Mouse (Mus musculus) kidney, embryonic 15.5 days (tissue): Measurements from ENCODE around the gene Dpp9. TPM values are rescaled to one million over a fixed set of nuclear protein-coding genes. Genes with fewer than 3 reads are reported as not detected.
A peak's percentile ranks its signal among the peaks of the same experiment; 100 is the strongest.

ENCODE experiments used
- ATAC-seq: fragments of 200-750 bp; cut with Nextera tagmentation; replicated peaks from 2 replicates; pipeline ENCODE4 v1.8.0; 2017; ENCODE audit warnings: moderate TSS enrichment; ENCODE audit not compliant: low FRiP score
- H3K27ac ChIP-seq: fragments of 300-500 bp; sonication (generic); 2 replicates; pipeline ENCODE4 v1.5.1; 2015; ENCODE audit warnings: mild to moderate bottlenecking, inconsistent platforms
- H3K27me3 ChIP-seq: fragments of 300-500 bp; sonication (generic); 2 replicates; pipeline ENCODE4 v1.6.1; 2015; ENCODE audit warnings: inconsistent platforms
- H3K36me3 ChIP-seq: fragments of 300-500 bp; sonication (generic); 2 replicates; pipeline ENCODE4 v1.6.1; 2015; ENCODE audit warnings: inconsistent platforms
- H3K4me1 ChIP-seq: fragments of 300-500 bp; sonication (generic); 2 replicates; pipeline ENCODE4 v1.6.1; 2015; ENCODE audit warnings: inconsistent platforms
- H3K4me2 ChIP-seq: fragments of 300-500 bp; sonication (generic); 2 replicates; pipeline ENCODE4 v1.6.1; 2015; ENCODE audit warnings: moderate library complexity, mild to moderate bottlenecking, inconsistent platforms
- H3K4me3 ChIP-seq: fragments of 300-500 bp; sonication (generic); replicated peaks from 2 replicates; pipeline ENCODE4 v1.5.1; 2015; ENCODE audit warnings: mild to moderate bottlenecking, inconsistent platforms
- H3K9ac ChIP-seq: fragments of 300-500 bp; sonication (generic); 2 replicates; pipeline ENCODE4 v1.6.1; 2015; ENCODE audit warnings: mild to moderate bottlenecking, inconsistent platforms
- H3K9me3 ChIP-seq: fragments of 300-500 bp; sonication (generic); replicated peaks from 2 replicates; pipeline ENCODE4 v1.6.1; 2016; ENCODE audit warnings: inconsistent platforms
- WGBS: fragments of 180-500 bp; shearing (Covaris S2); methylation state at CpG from one replicate; pipeline ENCODE4 v1.1.7; 2015; ENCODE audit warnings: mixed read lengths; 5-methylcytosine and 5-hydroxymethylcytosine counted together
- polyA plus RNA-seq: library from polyadenylated mRNA; unstranded; fragments of >200 nt; fragmentation: Nextera tagmentation; extraction: Ambion mirVana; gene quantifications from 2 replicates; pipeline ENCODE4 v1.2.1, GENCODE M21; 2015

The Dpp9 gene
- polyA plus RNA-seq, 1 experiment from 2014 or later, result 43.8 TPM

GRCm38 (mm10) chr17:56171881-56172280 is 46.8 kb downstream of the Dpp9 start:
- H3K36me3 ChIP-seq, result peaks cover 23% of the 10 kb centered on the region
- WGBS, result 88% methylated on average over 17 of the region's 17 CpGs

GRCm38 (mm10) chr17:56171456-56171855 is 47.2 kb downstream of the Dpp9 start:
- peaks cover 19% of the 10 kb centered on the region for H3K36me3 ChIP-seq
- 61% methylated on average over 9 of the region's 9 CpGs for WGBS
- 0 out of 2 replicates have a peak, but pooled peaks cover 3% of the 10 kb centered on the region for H3K27me3 ChIP-seq
- H3K4me1 ChIP-seq, result peaks cover 7% of the 10 kb centered on the region; the same call in 1 of the 2 replicates
- H3K4me3 ChIP-seq, result no peak overlapping the region
- no peak overlapping the region for H3K27ac ChIP-seq
- H3K9ac ChIP-seq, result no peak overlapping the region
- ATAC-seq, result no peak
- no peaks in the 10 kb centered on the region for H3K9me3 ChIP-seq
- no peak overlapping the region for H3K4me2 ChIP-seq

More at GRCm38 (mm10) chr17:56171881-56172280, 46.8 kb downstream of the Dpp9 start:
- Histone ChIP-seq H3K4me2 (no peak overlapping the region), H3K9me3 (no peaks in the 10 kb centered on the region), H3K4me3 (no peak overlapping the region), H3K4me1 (peaks cover 7% of the 10 kb centered on the region; the same call in 1 of the 2 replicates), H3K9ac (no peak overlapping the region), H3K27ac (no peak overlapping the region), H3K27me3 (0 out of 2 replicates have a peak, but pooled peaks cover 3% of the 10 kb centered on the region)
- no peak for ATAC-seq

- Histone ChIP-seq H3K9ac (no peak overlapping the region), H3K27me3 (0 out of 2 replicates have a peak, but pooled peaks cover 3% of the 10 kb centered on the region), H3K4me2 (no peak overlapping the region), H3K4me1 (peaks cover 7% of the 10 kb centered on the region; the same call in 1 of the 2 replicates), H3K9me3 (no peaks in the 10 kb centered on the region), H3K27ac (peak overlapping the region; percentile 75), H3K36me3 (peaks cover 12% of the 10 kb centered on the region), H3K4me3 (no peak overlapping the region)
- 67% methylated on average over 10 of the region's 10 CpGs for WGBS
- ATAC-seq, result no peak
Measured at GRCm38 (mm10) chr17:56170636-56171035, 48.1 kb downstream of the Dpp9 start.

GRCm38 (mm10) chr17:56169830-56170229 is 48.9 kb downstream of the Dpp9 start:
- 67% methylated on average over 6 of the region's 6 CpGs for WGBS
- no peak overlapping the region for H3K4me2 ChIP-seq
- H3K9me3 ChIP-seq, result no peaks in the 10 kb centered on the region
- 0 out of 2 replicates have a peak, but pooled peaks cover 3% of the 10 kb centered on the region for H3K27me3 ChIP-seq
- no peak overlapping the region for H3K4me3 ChIP-seq
- peaks cover 5% of the 10 kb centered on the region; the same call in 1 of the 2 replicates for H3K36me3 ChIP-seq
- ATAC-seq, result 0 out of 2 replicates have a peak, but pooled peaks have one; percentile 24
- no peak overlapping the region for H3K9ac ChIP-seq
- H3K4me1 ChIP-seq, result peaks cover 15% of the 10 kb centered on the region; the same call in 1 of the 2 replicates
- H3K27ac ChIP-seq, result peak overlapping the region; percentile 75

- Histone ChIP-seq H3K27me3 (0 out of 2 replicates have a peak, but pooled peaks cover 8% of the 10 kb centered on the region), H3K4me1 (peaks cover 35% of the 10 kb centered on the region), H3K9ac (no peak overlapping the region), H3K9me3 (no peaks in the 10 kb centered on the region), H3K4me3 (no peak overlapping the region), H3K27ac (no peak overlapping the region), H3K36me3 (no peaks in the 10 kb centered on the region), H3K4me2 (0 out of 2 replicates have a peak overlapping the region, but pooled peaks have one; percentile 12)
- 46% methylated on average over 11 of the region's 11 CpGs for WGBS
- no peak for ATAC-seq
Measured at GRCm38 (mm10) chr17:56165671-56166070, 53.0 kb downstream of the Dpp9 start.

GRCm38 (mm10) chr17:56164510-56164909 is 54.2 kb downstream of the Dpp9 start:
- Histone ChIP-seq H3K27ac (no peak overlapping the region), H3K9ac (no peak overlapping the region), H3K4me1 (peaks cover 36% of the 10 kb centered on the region), H3K4me3 (no peak overlapping the region), H3K9me3 (no peaks in the 10 kb centered on the region), H3K4me2 (0 out of 2 replicates have a peak overlapping the region, but pooled peaks have one; percentile 81), H3K27me3 (0 out of 2 replicates have a peak, but pooled peaks cover 12% of the 10 kb centered on the region), H3K36me3 (no peaks in the 10 kb centered on the region)
- ATAC-seq, result no peak
- WGBS, result 80% methylated on average over 3 of the region's 3 CpGs

DNA sequence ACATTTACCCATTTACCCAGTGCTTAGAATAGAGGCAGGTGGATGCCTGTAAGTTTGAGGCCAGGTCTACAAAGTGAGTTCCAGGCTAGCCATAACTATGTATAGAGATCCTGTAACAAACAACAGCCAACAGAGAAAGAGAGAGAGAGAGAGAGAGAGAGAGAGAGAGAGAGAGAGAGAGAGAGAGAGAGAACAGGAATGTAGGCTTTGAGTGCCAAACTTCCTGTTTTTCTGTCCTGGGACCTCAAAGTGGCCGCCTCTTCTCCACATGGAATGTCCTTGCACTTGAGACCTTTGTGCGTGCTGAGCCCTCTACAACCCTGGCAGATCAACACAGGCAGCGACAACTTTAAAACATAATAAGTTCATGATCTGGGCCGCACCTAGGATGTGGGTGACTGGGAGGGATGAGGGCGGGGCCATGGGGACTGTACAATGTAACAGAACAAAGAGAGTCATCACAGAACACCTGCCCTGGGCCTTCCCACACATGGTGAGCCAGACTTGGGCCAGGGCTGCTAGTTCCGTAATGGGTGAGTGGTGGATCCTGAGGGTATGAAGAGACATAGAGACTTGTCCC is 55.1 kb downstream of the Dpp9 start:
- Histone ChIP-seq H3K4me1 (peaks cover 39% of the 10 kb centered on the region), H3K27ac (no peak overlapping the region), H3K9me3 (no peaks in the 10 kb centered on the region), H3K4me2 (peak overlapping the region; percentile 81), H3K27me3 (peaks cover 19% of the 10 kb centered on the region; the same call in 1 of the 2 replicates), H3K36me3 (no peaks in the 10 kb centered on the region), H3K9ac (no peak overlapping the region), H3K4me3 (peak overlapping the region; percentile 48)
- WGBS, result 70% methylated on average over 6 of the region's 6 CpGs
- no peak for ATAC-seq

DNA sequence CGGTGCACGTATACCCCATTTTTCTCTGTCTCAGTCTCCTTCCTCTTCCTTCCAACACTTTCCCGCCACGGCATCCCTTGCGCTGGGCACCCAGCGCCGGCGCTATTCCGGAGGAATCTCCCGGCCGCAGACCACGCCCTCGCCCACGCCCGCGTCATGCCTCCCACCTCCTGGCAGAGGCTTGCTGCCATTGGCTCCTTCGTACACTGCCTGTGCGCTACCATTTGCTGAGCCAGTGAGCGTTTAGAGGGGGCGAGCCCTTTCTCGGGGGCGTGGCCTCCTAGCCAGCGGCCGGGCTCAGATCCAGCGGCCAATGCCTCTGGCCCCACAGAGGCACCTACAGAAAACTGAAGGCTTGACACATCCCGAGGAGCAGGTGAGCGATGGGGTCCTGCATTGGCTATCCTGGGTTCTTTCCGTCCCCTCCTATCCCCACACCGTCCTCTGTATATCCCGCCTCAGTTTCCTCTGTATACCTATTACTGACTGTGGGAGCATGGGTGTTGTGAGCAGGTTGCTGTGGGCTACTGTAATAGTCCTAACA is 56.4 kb downstream of the Dpp9 start, which contains the start of gene Tnfaip8l1:
Gene Tnfaip8l1 (plus strand): TSS at position 247 of the 544 bp plus-strand sequence.
- 1% methylated on average over 30 of the region's 30 CpGs for WGBS
- H3K27me3 ChIP-seq, result peaks cover 28% of the 10 kb centered on the region
- H3K9ac ChIP-seq, result peak within 1 kb of the TSS; percentile 37
- no peaks in the 10 kb centered on the region for H3K9me3 ChIP-seq
- no peaks in the 10 kb centered on the region for H3K36me3 ChIP-seq
- peaks cover 39% of the 10 kb centered on the region for H3K4me1 ChIP-seq
- H3K4me2 ChIP-seq, result peak within 1 kb of the TSS; percentile 81
- peak; percentile 96 for ATAC-seq
- H3K4me3 ChIP-seq, result peak within 1 kb of the TSS; percentile 48
- H3K27ac ChIP-seq, result no peak within 1 kb of the TSS

DNA sequence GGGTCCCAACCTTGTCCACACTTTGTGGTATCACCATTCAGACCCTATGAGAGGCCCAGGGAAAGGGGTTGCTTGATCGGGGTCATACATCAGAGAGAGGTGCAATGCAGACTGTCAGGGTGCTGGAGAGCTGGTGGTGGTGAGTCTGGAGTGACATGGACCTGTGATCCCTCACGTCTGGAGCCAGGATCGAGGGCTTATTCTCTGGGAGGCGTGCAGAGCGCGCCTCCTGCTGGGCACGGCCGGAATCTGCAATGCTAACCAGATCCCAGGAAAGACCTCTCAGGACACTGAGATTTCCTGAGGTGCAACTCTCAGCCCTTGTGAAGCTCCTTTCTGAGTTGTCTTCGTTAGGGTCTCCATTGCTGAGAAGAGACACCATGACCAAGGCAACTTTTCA is 59.0 kb downstream of the Dpp9 start:
- WGBS, result under 1% methylated on average over 9 of the region's 9 CpGs
- Histone ChIP-seq H3K4me1 (peaks cover 30% of the 10 kb centered on the region), H3K4me3 (no peak overlapping the region), H3K9me3 (no peaks in the 10 kb centered on the region), H3K4me2 (no peak overlapping the region), H3K9ac (no peak overlapping the region), H3K36me3 (no peaks in the 10 kb centered on the region), H3K27me3 (peaks cover 51% of the 10 kb centered on the region), H3K27ac (no peak overlapping the region)
- ATAC-seq, result peak; percentile 16; the same call in 1 of the 2 replicates

DNA sequence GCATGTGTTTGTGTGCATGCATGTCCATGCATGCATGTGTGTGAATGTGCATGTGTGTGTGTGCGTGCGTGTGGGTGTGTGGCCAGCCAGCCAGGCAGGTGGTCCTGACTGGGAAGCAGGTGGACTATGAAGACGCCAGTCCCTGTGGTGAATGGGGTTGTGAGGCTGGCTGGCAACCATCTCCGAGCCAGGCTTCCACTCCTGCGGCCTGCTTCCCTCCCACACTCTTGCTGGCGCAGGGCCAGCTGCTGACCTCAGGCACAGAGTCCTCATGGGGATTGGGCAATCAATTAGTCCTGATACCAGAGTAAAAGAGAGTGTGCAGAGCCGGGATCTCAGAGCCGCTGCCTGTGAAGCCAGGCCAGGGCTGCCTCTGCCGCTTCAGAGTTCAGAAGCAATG is 65.1 kb downstream of the Dpp9 start:
- Histone ChIP-seq H3K27me3 (peaks cover 93% of the 10 kb centered on the region), H3K27ac (no peak overlapping the region), H3K9me3 (no peaks in the 10 kb centered on the region), H3K36me3 (no peaks in the 10 kb centered on the region), H3K4me2 (no peak overlapping the region), H3K4me1 (peaks cover 13% of the 10 kb centered on the region), H3K4me3 (no peak overlapping the region), H3K9ac (no peak overlapping the region)
- 27% methylated on average over 9 of the region's 9 CpGs for WGBS
- no peak; the same call in 1 of the 2 replicates for ATAC-seq

- H3K4me2 ChIP-seq, result no peak overlapping the region
- peaks cover 97% of the 10 kb centered on the region for H3K27me3 ChIP-seq
- no peak overlapping the region for H3K9ac ChIP-seq
- no peak overlapping the region for H3K27ac ChIP-seq
- no peaks in the 10 kb centered on the region for H3K9me3 ChIP-seq
- H3K4me3 ChIP-seq, result no peak overlapping the region
- no peak for ATAC-seq
- H3K36me3 ChIP-seq, result no peaks in the 10 kb centered on the region
- H3K4me1 ChIP-seq, result peaks cover 13% of the 10 kb centered on the region
- 38% methylated on average over 2 of the region's 2 CpGs for WGBS
Measured at GRCm38 (mm10) chr17:56149897-56150296, 68.8 kb downstream of the Dpp9 start.
